Mouse (Mus musculus) cerebellum, adult 9-10 months (tissue): Measurements from ENCODE around the gene Qrich1.
A peak's percentile ranks its signal among the peaks of the same experiment; 100 is the strongest.

ENCODE experiments used
- DNase-seq: peaks from one replicate; pipeline ENCODE4 v3.0.0; 2022

The Qrich1 gene

GRCm38 (mm10) chr9:108516380-108517251 is at the start of gene Qrich1:
Gene Qrich1 (plus strand): TSS chr9:108516806.
- DNase-seq, result peak; percentile 96

- DNase-seq, result no peak
These were observed 47.2 kb upstream of the Qrich1 start for GRCm38 (mm10) chr9:108469430-108469829.

- no peak for DNase-seq
These were observed 46.8 kb upstream of the Qrich1 start for GRCm38 (mm10) chr9:108469845-108470244.

- DNase-seq, result no peak
These were observed 42.1 kb upstream of the Qrich1 start for GRCm38 (mm10) chr9:108474528-108474927.

GRCm38 (mm10) chr9:108478638-108479156 is 37.9 kb upstream of the Qrich1 start:
- DNase-seq, result no peak

- DNase-seq, result no peak
These were observed 37.4 kb upstream of the Qrich1 start for GRCm38 (mm10) chr9:108479241-108479640.

- DNase-seq, result no peak
These were observed 36.8 kb upstream of the Qrich1 start, which contains the start of gene Lamb2 for GRCm38 (mm10) chr9:108479721-108480351. Gene Lamb2 (plus strand): TSS chr9:108479736.

GRCm38 (mm10) chr9:108480813-108481519 is 35.6 kb upstream of the Qrich1 start:
- no peak for DNase-seq

- DNase-seq, result no peak
These were observed 34.9 kb upstream of the Qrich1 start for GRCm38 (mm10) chr9:108481520-108482210.

GRCm38 (mm10) chr9:108483051-108483790 is 33.4 kb upstream of the Qrich1 start:
- no peak for DNase-seq

- no peak for DNase-seq
These were observed 32.6 kb upstream of the Qrich1 start for GRCm38 (mm10) chr9:108484021-108484420.

GRCm38 (mm10) chr9:108485301-108485875 is 31.2 kb upstream of the Qrich1 start:
- DNase-seq, result no peak

GRCm38 (mm10) chr9:108486973-108487530 is 29.6 kb upstream of the Qrich1 start:
- DNase-seq, result no peak

GRCm38 (mm10) chr9:108488403-108488802 is 28.2 kb upstream of the Qrich1 start:
- DNase-seq, result no peak

- DNase-seq, result no peak
These were observed 27.4 kb upstream of the Qrich1 start for GRCm38 (mm10) chr9:108489215-108489614.

- peak; percentile 66 for DNase-seq
These were observed 26.7 kb upstream of the Qrich1 start for GRCm38 (mm10) chr9:108489702-108490558.

- peak; percentile 96 for DNase-seq
These were observed 25.9 kb upstream of the Qrich1 start, which contains the start of gene Usp19 for GRCm38 (mm10) chr9:108490559-108491285. Gene Usp19 (plus strand): TSS chr9:108490602.

GRCm38 (mm10) chr9:108491286-108491580 is 25.4 kb upstream of the Qrich1 start:
- DNase-seq, result no peak

- DNase-seq, result no peak
These were observed 24.4 kb upstream of the Qrich1 start for GRCm38 (mm10) chr9:108492043-108492750.
